Mouse (Mus musculus) heart, adult 2 months (tissue): ENCODE measurements at regions not wholly inside any gene's neighbourhood (a gene's known extent, or its start where the extent isn't known, plus 50 kb on each side); places are given as distances from the start of the nearest gene placed in this dataset.

ENCODE experiments used
- CTCF ChIP-seq: fragments of 200-600 bp; IDR thresholded peaks from 2 replicates; pipeline ENCODE4 v1.8.1; 2022; ENCODE audit warnings: antibody characterized with exemption, mild to moderate bottlenecking, moderate library complexity
- EP300 ChIP-seq: fragments of 200-500 bp; IDR thresholded peaks from 2 replicates; pipeline ENCODE4 v1.6.1; 2011; ENCODE audit warnings: low read depth, low read length, control low read depth; ENCODE audit not compliant: insufficient read depth
- POLR2A ChIP-seq: fragments of 200-500 bp; IDR thresholded peaks from 2 replicates; pipeline ENCODE4 v1.6.1; 2011; ENCODE audit warnings: mild to moderate bottlenecking, low read depth, low read length, control low read depth; ENCODE audit not compliant: insufficient read depth

- TF ChIP-seq CTCF (no peak), POLR2A (no peak), EP300 (no peak)
Measured at GRCm38 (mm10) chr13:72711842-72712330, 83.3 kb downstream of the Irx2 start.
